Mouse (Mus musculus) thymus, adult 2 months (tissue): ENCODE data around the gene Gm15262. TPM values are rescaled to one million over a fixed set of nuclear protein-coding genes. Genes with fewer than 3 reads are reported as not detected.
A peak's percentile ranks its signal among the peaks of the same experiment; 100 is the strongest.
"Not testable (repeated sequence)": the region's sequence is repeated elsewhere in the genome, so short reads cannot be mapped to it uniquely, and the experiment has no call there.

Source experiments
- DNase-seq: peaks from one replicate; pipeline ENCODE4 v3.0.0; 2021
- H3K27ac ChIP-seq: fragments of 200-500 bp; 2 replicates; pipeline ENCODE4 v1.5.1; 2012; ENCODE audit warnings: low read length, control low read depth; ENCODE audit not compliant: control insufficient read depth, insufficient read depth
- H3K27me3 ChIP-seq: fragments of 200-500 bp; 2 replicates; pipeline ENCODE4 v1.6.1; 2012; ENCODE audit warnings: mild to moderate bottlenecking, low read length, moderate library complexity, mixed read lengths; ENCODE audit not compliant: control insufficient read depth, insufficient read depth
- H3K36me3 ChIP-seq: fragments of 200-500 bp; 2 replicates; pipeline ENCODE4 v1.6.1; 2012; ENCODE audit warnings: mild to moderate bottlenecking, low read length, moderate library complexity; ENCODE audit not compliant: control insufficient read depth, insufficient read depth
- H3K4me1 ChIP-seq: fragments of 200-500 bp; replicated peaks from 2 replicates; pipeline ENCODE4 v1.6.1; 2012; ENCODE audit warnings: low read length; ENCODE audit not compliant: control insufficient read depth, insufficient read depth
- H3K4me3 ChIP-seq: fragments of 200-500 bp; 2 replicates; pipeline ENCODE4 v1.5.1; 2012; ENCODE audit warnings: mild to moderate bottlenecking, low read length, control low read depth, moderate library complexity; ENCODE audit not compliant: control insufficient read depth, insufficient read depth
- CTCF ChIP-seq: fragments of 200-500 bp; IDR thresholded peaks from 2 replicates; pipeline ENCODE4 v1.5.1; 2012; ENCODE audit warnings: mild to moderate bottlenecking, control low read depth, low read length, moderate library complexity, borderline replicate concordance; ENCODE audit not compliant: control insufficient read depth, poor library complexity, insufficient read depth; ENCODE audit errors: extremely low read depth
- POLR2A ChIP-seq: fragments of 200-500 bp; IDR thresholded peaks from 2 replicates; pipeline ENCODE4 v1.6.1; 2012; ENCODE audit warnings: mild to moderate bottlenecking, low read length, control low read depth, moderate library complexity; ENCODE audit not compliant: control insufficient read depth, poor library complexity, insufficient read depth; ENCODE audit errors: extremely low read depth
- WGBS: fragments of 180-500 bp; shearing (Covaris S2); methylation state at CpG from one replicate; pipeline ENCODE4 v1.1.7; 2018; 5-methylcytosine and 5-hydroxymethylcytosine counted together
- polyA plus RNA-seq: library from polyadenylated mRNA; depleted of rRNA; stranded (reverse); fragments of >200 nt; gene quantifications from 2 replicates; pipeline ENCODE4 v1.2.3, GENCODE M21; 2012; rRNA removed

Gene Gm15262
- not detected in 2 replicates for polyA plus RNA-seq

DNA sequence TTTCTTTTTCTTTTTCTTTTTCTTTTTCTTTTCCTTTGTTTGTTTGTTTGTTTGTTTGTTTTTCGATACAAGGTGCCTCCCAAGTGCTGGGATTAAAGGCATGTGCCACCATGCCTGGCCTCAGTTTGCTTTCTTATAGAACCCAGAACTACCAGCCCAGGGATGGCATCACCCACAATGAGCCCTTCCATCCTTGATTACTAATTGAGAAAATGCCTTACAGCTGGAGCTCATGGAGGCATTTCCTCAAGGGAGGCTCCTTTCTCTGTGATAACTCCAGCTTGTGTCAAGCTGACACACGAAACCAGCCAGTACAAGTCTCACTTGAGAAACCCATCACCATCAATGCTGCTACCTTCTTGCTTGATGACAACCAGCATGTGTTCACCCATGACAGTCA is at the start of gene Gm15262:
Gm15262 (plus strand) TSS at position 301 of the 400 bp plus-strand sequence.
- not testable (repeated sequence) for H3K36me3 ChIP-seq, H3K27ac ChIP-seq, DNase-seq, H3K27me3 ChIP-seq, H3K4me1 ChIP-seq, H3K4me3 ChIP-seq
- WGBS = 85% methylated on average over 2 of the region's 2 CpGs

DNA sequence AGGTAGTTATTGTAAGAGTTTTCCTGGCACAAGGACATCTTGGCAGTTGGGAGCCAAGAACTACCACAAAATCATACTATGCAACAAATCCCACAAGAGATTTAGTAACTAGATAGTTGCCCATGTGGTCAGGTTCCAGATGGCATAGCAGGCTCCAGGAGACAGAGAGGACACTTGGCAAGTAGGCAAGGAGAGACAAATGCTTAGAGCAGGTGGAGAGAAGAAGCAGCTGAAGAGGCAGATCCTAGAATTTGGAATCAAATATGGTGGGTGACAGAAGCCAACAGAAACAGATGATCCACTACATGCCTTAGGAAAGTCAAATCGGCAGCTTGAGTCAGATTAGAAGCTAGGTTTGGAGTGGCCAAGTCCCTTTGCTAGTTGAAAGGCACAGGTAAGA is 20.9 kb downstream of the Gm15262 start:
- no peak overlapping the region for H3K4me3 ChIP-seq
- H3K36me3 ChIP-seq = no peaks in the 10 kb centered on the region
- 87% methylated on average over 1 of the region's 1 CpGs for whole genome bisulfite sequencing
- no peak for TF ChIP-seq POLR2A
- no peak for TF ChIP-seq CTCF
- DNase-seq = no peak
- H3K4me1 ChIP-seq = no peaks in the 10 kb centered on the region
- no peaks in the 10 kb centered on the region for H3K27me3 ChIP-seq
- H3K27ac ChIP-seq = no peak overlapping the region

DNA sequence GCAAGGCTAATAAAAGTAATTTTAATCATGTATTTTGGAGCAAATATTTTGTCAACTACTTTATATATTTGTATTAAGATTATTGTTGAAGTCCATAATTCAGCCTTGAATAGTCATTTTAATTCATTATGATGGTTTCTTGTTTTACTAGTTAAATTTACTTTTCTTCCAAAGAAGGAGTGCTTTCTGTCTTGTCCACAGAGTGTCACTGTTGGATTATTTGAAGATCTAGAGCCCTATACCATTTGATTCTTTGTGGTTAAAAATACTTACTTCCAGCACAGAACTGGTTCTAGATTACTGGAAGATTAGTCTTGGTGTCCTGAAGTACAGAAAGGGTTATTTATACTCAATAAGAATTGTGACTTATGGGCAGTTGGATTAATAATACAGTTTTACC is 29.2 kb downstream of the Gm15262 start:
- Histone ChIP-seq H3K27ac (no peak overlapping the region), H3K36me3 (no peaks in the 10 kb centered on the region), H3K27me3 (no peaks in the 10 kb centered on the region), H3K4me3 (no peak overlapping the region), H3K4me1 (no peaks in the 10 kb centered on the region)
- TF ChIP-seq POLR2A = no peak
- TF ChIP-seq CTCF = no peak
- DNase-seq = no peak

DNA sequence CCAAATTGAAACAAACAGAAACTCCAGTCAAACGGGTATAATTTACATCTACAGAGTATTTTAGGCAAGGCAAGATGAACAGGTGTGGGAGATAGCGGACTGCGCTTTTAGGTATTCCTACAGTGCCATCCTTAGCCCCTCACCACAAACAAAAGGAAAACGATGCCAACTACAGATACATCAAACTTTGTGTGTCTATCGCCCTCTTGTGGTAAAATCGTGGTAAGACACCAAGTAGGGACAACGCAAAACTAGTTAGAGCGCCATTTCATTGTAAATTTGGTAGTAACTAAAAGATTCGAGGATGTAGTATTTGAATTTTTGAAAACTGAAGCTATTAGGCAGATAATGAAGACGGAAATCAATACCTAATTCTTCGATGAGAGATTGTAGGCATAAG is 83.7 kb downstream of the Gm15262 start:
- no peak for DNase-seq
- no peaks in the 10 kb centered on the region for H3K27me3 ChIP-seq
- H3K27ac ChIP-seq = no peak overlapping the region
- WGBS = 43% methylated on average over 11 of the region's 11 CpGs
- H3K36me3 ChIP-seq = no peaks in the 10 kb centered on the region
- no peaks in the 10 kb centered on the region for H3K4me1 ChIP-seq
- H3K4me3 ChIP-seq = no peak overlapping the region
- TF ChIP-seq CTCF (no peak), POLR2A (no peak)

DNA sequence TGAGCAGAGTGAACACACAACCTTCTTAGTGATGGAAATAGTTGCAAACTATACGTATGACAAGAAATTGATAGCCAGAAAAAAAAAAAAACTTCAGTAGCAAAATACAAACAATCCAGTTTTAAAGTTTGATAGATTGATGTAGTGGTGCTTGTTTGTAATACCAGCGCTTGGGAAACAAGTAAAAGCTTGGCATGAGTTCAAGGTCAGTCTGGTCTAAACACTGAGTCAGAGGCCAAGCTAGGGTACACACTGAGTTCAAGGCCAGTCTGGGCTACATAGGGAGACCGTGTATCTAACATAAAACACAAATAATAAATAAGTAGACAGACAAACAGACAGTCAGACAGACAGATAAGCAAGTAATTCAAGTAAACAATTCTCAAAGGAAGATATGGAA is 84.2 kb downstream of the Gm15262 start:
- WGBS = 63% methylated on average over 3 of the region's 3 CpGs
- no peak for DNase-seq

DNA sequence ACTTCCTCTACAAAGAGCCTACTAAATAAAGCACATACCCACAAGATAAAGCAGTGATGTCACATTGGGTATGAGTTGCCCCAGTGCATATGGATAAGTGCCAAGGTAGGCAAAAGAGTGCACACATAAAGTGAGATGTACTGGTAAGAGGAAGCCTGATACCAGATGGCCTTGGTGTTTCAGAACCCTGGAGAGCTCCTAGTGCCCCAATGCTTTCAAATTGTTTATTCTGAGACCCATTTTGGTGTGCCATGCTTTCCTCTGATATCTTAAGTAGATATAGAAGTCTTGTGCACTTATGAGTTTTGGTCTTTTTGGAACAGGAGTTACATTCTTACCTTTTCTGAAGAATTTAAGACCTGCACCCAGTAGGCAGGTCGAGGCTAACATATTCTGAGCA is 88.3 kb downstream of the Gm15262 start:
- H3K4me1 ChIP-seq = no peaks in the 10 kb centered on the region
- H3K27me3 ChIP-seq = no peaks in the 10 kb centered on the region
- WGBS = 55% methylated on average over 1 of the region's 1 CpGs
- H3K36me3 ChIP-seq = no peaks in the 10 kb centered on the region
- H3K4me3 ChIP-seq = no peak overlapping the region
- TF ChIP-seq CTCF = no peak
- TF ChIP-seq POLR2A = no peak
- DNase-seq = no peak
- H3K27ac ChIP-seq = no peak overlapping the region

More for the DNA sequence above, 84.2 kb downstream of the Gm15262 start:
- no peak overlapping the region for H3K27ac ChIP-seq
- no peaks in the 10 kb centered on the region for H3K36me3 ChIP-seq
- TF ChIP-seq CTCF = no peak
- no peak for TF ChIP-seq POLR2A
- H3K4me1 ChIP-seq = no peaks in the 10 kb centered on the region
- no peak overlapping the region for H3K4me3 ChIP-seq
- H3K27me3 ChIP-seq = no peaks in the 10 kb centered on the region

DNA sequence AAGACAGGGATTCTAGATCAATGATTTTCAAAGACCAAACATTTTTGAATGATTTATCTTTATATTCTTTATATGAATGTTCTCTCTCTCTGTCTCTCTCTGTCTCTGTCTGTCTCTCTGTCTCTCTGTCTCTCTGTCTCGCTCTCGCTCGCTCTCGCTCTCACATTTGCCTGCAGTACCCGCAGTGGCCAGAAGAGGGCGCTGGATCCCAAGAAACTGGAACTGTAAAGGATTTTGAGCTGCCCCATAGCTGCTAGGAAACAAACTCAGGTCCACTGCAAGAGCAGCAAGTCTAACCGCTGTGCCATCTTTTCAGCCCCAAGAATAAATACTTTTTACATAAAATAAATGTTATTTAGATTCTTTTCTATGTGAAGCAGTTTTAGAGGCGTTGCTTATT is 98.5 kb downstream of the Gm15262 start:
- no peak for TF ChIP-seq CTCF
- no peak for TF ChIP-seq POLR2A
- 37% methylated on average over 8 of the region's 8 CpGs for WGBS
- H3K4me3 ChIP-seq = no peak overlapping the region

DNA sequence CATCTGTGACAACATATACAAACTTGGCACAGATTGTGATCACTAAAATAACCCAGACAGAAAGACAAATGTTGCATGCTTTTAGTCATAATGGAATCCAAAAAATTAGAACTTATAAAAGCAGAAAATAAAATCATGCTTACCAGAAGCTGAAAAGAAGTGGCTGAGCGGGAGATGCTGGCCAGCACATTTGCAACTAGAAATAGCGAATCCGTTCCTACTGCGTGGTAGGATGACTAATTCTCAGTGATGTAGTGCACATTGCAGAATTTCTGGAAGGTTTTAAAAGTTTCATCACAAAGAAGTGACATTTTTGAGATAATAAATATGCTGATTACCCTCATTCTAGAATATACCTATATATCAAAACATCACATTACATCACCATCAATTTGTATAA is 100.7 kb downstream of the Gm15262 start:
- TF ChIP-seq CTCF (no peak), POLR2A (no peak)
- WGBS = 100% methylated on average over 4 of the region's 4 CpGs
- no peaks in the 10 kb centered on the region for H3K27me3 ChIP-seq
- no peaks in the 10 kb centered on the region for H3K4me1 ChIP-seq
- no peaks in the 10 kb centered on the region for H3K36me3 ChIP-seq
- no peak overlapping the region for H3K4me3 ChIP-seq
- DNase-seq = no peak
- H3K27ac ChIP-seq = no peak overlapping the region

More for the DNA sequence above, 98.5 kb downstream of the Gm15262 start:
- H3K36me3 ChIP-seq = no peaks in the 10 kb centered on the region
- DNase-seq = peak; percentile 24
- H3K4me1 ChIP-seq = no peaks in the 10 kb centered on the region
- H3K27me3 ChIP-seq = no peaks in the 10 kb centered on the region
- H3K27ac ChIP-seq = no peak overlapping the region
